Mouse (Mus musculus) liver, adult 2 months (tissue): ENCODE data around the gene Il2ra.

ENCODE experiments used
- CTCF ChIP-seq: fragments of 200-500 bp; IDR thresholded peaks from 2 replicates; pipeline ENCODE4 v1.5.1; 2011; ENCODE audit warnings: low read depth, low read length, control low read depth
- POLR2A ChIP-seq: fragments of 200-500 bp; IDR thresholded peaks from 2 replicates; pipeline ENCODE4 v1.6.1; 2011; ENCODE audit warnings: low read length, control low read depth; ENCODE audit not compliant: insufficient read depth; ENCODE audit errors: extremely low read depth

GRCm38 (mm10) chr2:11712483-11712990, 69.9 kb downstream of the Il2ra start:
- TF ChIP-seq CTCF (no peak), POLR2A (no peak)
